Mouse (Mus musculus) cerebellum, adult 2 months (tissue): Measurements from ENCODE around the gene Ryr2. TPM values are rescaled to one million over a fixed set of nuclear protein-coding genes. Genes with fewer than 3 reads are reported as not detected.

Experiments used
- DNase-seq, 2 experiments: peaks; one replicate each; pipeline ENCODE4 v3.0.0; 2021
- H3K27ac ChIP-seq: fragments of 200-500 bp; 2 replicates; pipeline ENCODE4 v1.5.1; 2012; ENCODE audit warnings: low read length, control low read depth, inconsistent platforms; ENCODE audit not compliant: insufficient read depth
- H3K27me3 ChIP-seq: fragments of 200-500 bp; 2 replicates; pipeline ENCODE4 v1.6.1; 2012; ENCODE audit warnings: inconsistent platforms, mild to moderate bottlenecking, low read length, moderate library complexity; ENCODE audit not compliant: control insufficient read depth, insufficient read depth
- H3K4me1 ChIP-seq: fragments of 200-500 bp; 2 replicates; pipeline ENCODE4 v1.6.1; 2011; ENCODE audit warnings: low read length; ENCODE audit not compliant: control insufficient read depth, insufficient read depth
- H3K4me3 ChIP-seq: fragments of 200-500 bp; replicated peaks from 2 replicates; pipeline ENCODE3; 2011; ENCODE audit warnings: mild to moderate bottlenecking, low read depth, low read length, control low read depth; ENCODE audit not compliant: insufficient read depth
- CTCF ChIP-seq: fragments of 200-500 bp; IDR thresholded peaks from 2 replicates; pipeline ENCODE4 v1.5.1; 2011; ENCODE audit warnings: low read depth, mild to moderate bottlenecking, control low read depth, low read length, moderate library complexity, borderline replicate concordance; ENCODE audit not compliant: insufficient read depth
- POLR2A ChIP-seq: fragments of 200-500 bp; IDR thresholded peaks from 2 replicates; pipeline ENCODE4 v1.6.1; 2011; ENCODE audit warnings: low read length, control low read depth, borderline replicate concordance; ENCODE audit not compliant: insufficient read depth
- WGBS: fragments of 180-500 bp; shearing (Covaris S2); methylation state at CpG from one replicate; pipeline ENCODE4 v1.1.7; 2018; 5-methylcytosine and 5-hydroxymethylcytosine counted together
- polyA plus RNA-seq: library from polyadenylated mRNA; depleted of rRNA; stranded (reverse); fragments of >200 nt; gene quantifications from 2 replicates; pipeline ENCODE4 v1.2.3, GENCODE M21; 2012; rRNA removed

Gene Ryr2
- polyA plus RNA-seq, 1 experiment, result 59.8 TPM

DNA sequence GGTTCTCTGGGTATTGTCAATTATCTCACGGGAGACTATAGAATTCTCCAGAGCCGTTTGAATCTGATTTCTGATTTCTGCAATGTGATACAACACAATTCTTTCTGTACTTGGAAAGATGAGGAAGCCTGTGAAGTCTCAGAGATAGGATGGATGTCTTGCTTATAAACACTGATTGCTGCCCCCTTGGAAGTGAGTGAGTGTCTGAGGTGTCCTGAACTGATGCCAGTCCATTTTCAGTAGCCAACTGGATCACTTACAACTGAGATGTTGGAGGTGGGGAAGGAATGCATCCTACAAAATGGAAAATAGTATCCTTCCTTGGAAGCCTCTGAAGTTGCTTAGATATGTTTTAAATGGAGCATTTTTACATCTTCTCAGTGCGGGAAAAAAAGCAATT lies 564.2 kb downstream of the Ryr2 start:
- H3K27me3 ChIP-seq, result no peaks in the 10 kb centered on the region
- no peaks in the 10 kb centered on the region for H3K4me1 ChIP-seq
- no peak for TF ChIP-seq POLR2A
- TF ChIP-seq CTCF, result no peak
- H3K4me3 ChIP-seq, result no peak overlapping the region
- no peak for DNase-seq
- 78% methylated on average over 3 of the region's 3 CpGs for WGBS
- no peak overlapping the region for H3K27ac ChIP-seq

DNA sequence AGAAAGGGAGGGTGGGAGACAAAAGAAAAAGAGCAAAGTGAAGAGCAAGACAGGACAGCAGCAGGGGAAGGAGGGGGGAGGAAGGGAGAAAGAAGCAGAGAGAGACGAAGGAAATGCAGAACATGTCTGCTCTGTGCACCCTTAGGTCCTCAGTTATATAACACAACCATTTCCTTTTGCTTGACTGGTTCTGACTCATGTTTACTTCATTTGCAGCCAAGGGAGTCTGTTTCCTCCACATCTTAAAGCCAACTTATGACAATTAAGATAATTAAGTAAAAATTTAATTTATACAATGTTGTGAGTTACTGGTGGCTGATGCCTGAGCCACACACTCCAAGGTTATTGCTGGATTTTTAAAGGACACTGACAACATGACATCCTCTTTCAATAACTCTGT lies 569.9 kb downstream of the Ryr2 start:
- H3K4me3 ChIP-seq, result no peak overlapping the region
- TF ChIP-seq CTCF (no peak), POLR2A (no peak)
- 5% methylated on average over 1 of the region's 1 CpGs for WGBS
- H3K27me3 ChIP-seq, result no peaks in the 10 kb centered on the region
- H3K4me1 ChIP-seq, result peaks cover 3% of the 10 kb centered on the region; the same call in 1 of the 2 replicates
- DNase-seq, result peak in 1 of 2 experiments; percentile 52
- no peak overlapping the region for H3K27ac ChIP-seq

DNA sequence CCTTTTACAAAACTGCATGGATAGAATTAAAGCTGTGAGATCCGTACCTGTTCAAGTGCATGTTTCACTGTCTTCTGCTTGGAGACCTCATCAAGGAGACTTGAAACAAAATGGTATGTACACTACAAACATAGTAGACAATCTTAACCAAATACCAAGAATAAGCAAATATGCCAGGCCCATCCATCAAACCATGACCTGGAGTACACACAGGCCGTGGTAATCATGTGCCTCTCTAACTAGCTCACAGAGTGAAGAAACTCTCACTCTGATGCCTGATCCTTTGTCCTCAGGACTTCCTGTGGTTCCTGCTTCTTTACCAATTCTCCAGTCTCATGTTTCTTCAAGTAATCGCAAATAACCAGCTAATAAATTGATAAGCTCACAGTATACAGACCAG lies 570.9 kb downstream of the Ryr2 start:
- no peak for DNase-seq
- WGBS, result 97% methylated on average over 3 of the region's 3 CpGs
- no peak overlapping the region for H3K27ac ChIP-seq
- TF ChIP-seq CTCF, result no peak
- no peak for TF ChIP-seq POLR2A
- H3K4me1 ChIP-seq, result peaks cover 3% of the 10 kb centered on the region; the same call in 1 of the 2 replicates
- H3K4me3 ChIP-seq, result no peak overlapping the region
- H3K27me3 ChIP-seq, result no peaks in the 10 kb centered on the region

DNA sequence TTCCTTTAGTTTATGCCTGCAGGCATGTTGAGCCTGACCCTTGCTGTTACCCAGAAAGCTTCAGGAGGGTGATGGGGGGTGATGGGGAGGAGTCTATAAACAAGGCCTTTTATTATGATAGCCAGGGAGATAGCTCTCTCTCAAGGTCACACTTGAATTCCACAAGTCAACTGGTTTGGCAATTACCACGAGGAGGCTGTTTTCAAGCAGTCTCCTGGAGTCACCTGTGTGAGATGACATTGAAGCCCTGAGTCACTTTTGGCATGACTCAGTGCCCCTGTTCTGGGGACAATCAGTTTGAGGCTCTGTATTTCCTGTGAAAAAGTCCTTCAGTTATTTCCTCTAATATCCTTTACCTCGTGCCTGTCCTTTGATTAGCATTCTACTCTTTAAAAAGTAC lies 573.5 kb downstream of the Ryr2 start:
- Histone ChIP-seq H3K4me1 (peaks cover 3% of the 10 kb centered on the region; the same call in 1 of the 2 replicates), H3K27me3 (no peaks in the 10 kb centered on the region), H3K27ac (no peak overlapping the region), H3K4me3 (no peak overlapping the region)
- TF ChIP-seq POLR2A (no peak), CTCF (no peak)
- 43% methylated on average over 2 of the region's 2 CpGs for WGBS
- DNase-seq, result no peak

DNA sequence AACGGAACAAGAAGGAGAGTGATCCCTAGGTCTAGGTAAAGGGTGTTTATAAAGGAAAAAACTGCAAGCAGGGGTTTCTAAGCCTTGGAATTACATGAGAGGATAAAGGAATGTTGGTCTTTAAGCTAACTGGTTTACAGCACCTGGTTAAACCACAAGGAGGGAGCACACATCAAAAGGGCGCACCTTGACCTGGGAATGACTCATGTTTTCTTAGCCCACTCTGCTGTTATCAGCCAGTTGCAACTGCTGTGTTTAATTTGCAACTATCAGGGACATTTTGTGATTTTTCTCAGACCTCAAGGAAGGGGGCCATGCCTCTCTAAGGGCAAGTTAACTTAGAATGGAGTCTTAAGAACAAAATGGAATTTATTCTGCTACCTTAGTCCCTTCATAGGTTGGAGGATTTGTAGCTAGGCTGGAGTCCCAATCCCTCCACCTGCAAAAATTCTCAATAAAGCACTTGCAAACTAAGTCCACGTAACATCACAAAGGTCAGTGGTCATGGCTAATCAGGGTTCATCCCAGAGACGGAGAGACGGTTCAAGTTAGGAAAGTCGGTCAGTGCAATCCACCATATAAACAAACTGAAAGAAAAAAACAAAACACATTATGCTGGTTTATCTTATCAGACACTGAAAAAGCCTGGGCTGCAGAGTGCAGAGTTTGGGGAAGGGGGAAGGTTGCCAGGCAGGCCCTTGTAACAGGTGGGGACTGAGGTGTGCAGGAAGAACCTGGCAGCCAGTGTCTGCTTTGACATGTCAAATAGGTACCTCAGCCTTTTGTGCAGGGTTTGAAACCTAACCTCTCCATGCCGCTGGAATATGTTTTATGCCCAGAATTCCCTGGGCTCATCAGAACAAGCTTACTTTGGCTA lies 574.5 kb downstream of the Ryr2 start:
- Histone ChIP-seq H3K4me3 (no peak overlapping the region), H3K27ac (no peak overlapping the region), H3K27me3 (no peaks in the 10 kb centered on the region), H3K4me1 (peaks cover 3% of the 10 kb centered on the region; the same call in 1 of the 2 replicates)
- DNase-seq, result no peak
- no peak for TF ChIP-seq CTCF
- TF ChIP-seq POLR2A, result no peak
- 96% methylated on average over 7 of the region's 7 CpGs for WGBS

DNA sequence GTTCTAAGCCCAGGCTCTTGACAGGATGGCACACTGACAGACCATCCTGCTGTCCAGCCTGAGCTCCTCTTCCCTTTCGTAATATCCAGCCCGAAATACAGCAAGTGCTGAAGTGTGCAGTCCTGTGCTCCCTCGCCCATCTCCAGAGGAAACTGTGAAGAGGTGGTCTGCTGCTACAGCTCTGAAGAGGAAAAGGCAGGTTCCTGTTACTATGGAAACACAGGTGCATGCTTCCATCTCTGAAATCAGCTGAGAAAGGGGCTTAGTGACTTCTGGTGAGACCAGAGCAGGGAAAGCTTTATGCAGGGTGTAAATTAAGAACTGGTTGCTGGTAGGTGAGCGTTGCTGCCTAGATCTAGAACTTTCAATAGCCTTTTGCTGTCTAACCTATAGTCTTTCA lies 583.1 kb downstream of the Ryr2 start:
- Histone ChIP-seq H3K4me3 (no peak overlapping the region), H3K4me1 (no peaks in the 10 kb centered on the region; the same call in 1 of the 2 replicates), H3K27ac (no peak overlapping the region), H3K27me3 (no peaks in the 10 kb centered on the region)
- WGBS, result 95% methylated on average over 4 of the region's 4 CpGs
- TF ChIP-seq CTCF, result no peak
- TF ChIP-seq POLR2A, result no peak
- DNase-seq, result no peak

DNA sequence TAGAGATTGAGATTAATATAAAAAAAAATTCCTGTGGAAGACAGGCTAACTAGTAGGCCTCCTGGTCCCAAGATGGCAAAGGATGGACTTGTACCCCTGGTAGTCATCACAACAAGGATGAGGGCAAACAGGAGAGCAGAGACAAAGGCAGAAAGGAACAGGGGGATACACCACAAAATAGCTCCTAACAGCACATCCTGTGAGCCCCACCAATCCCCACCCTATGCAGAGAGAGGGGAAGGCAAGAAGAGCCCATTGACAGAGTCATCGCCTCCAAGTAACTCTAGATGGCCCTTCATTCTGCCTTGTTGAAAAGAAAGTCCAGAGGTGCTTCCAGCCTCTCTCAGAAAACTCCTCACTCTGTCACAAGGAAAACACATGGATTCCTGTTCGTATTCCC lies 586.0 kb downstream of the Ryr2 start:
- no peak overlapping the region for H3K4me3 ChIP-seq
- DNase-seq, result no peak
- no peak overlapping the region for H3K27ac ChIP-seq
- TF ChIP-seq POLR2A, result no peak
- no peak for TF ChIP-seq CTCF
- no peaks in the 10 kb centered on the region; the same call in 1 of the 2 replicates for H3K4me1 ChIP-seq
- WGBS, result 89% methylated on average over 2 of the region's 2 CpGs
- no peaks in the 10 kb centered on the region for H3K27me3 ChIP-seq

DNA sequence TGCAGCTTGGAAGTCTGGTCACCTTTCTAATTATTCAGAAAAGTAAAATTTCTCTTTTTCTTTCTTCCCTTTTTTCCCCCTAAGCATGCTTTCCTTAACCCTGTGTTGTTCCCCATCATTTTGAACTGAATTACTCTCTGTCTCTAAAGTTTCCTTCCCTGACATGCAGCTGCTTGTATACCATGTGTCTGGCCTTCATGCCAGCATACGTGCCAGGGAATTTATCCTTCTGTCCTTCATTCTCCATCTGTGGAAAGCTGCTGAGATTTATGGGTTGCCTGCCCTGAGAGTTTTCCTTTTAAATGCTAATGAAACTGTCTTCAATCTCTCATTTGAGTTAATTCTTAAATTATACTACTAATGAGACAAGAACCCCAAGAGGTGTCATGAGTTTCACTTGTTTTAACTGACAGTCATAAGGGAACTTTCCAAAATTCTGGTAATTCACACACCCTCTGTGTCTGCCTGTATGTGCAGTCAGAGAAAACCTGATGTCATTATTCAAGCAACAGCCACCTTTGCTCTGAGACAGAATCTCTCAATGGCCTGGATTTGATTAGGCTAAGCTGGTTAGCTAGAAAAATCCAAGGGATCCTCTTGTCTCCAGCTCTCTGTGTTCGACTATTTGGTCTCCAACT lies 595.1 kb downstream of the Ryr2 start:
- WGBS, result 57% methylated on average over 2 of the region's 2 CpGs
- TF ChIP-seq POLR2A (no peak), CTCF (no peak)

More for the DNA sequence above, 595.1 kb downstream of the Ryr2 start:
- no peaks in the 10 kb centered on the region; the same call in 1 of the 2 replicates for H3K27me3 ChIP-seq
- H3K4me1 ChIP-seq, result no peaks in the 10 kb centered on the region
- no peak overlapping the region for H3K27ac ChIP-seq
- DNase-seq, result no peak
- H3K4me3 ChIP-seq, result no peak overlapping the region

Other genes starting within 250 kb of the Ryr2 start
- 8.4 and 10.0 TPM in 2 replicates for gene Mtr, start 151.2 kb upstream of the Ryr2 start, polyA plus RNA-seq
- gene Actn2, start 233.8 kb upstream of the Ryr2 start, polyA plus RNA-seq, result 1.8 and 3.9 TPM in 2 replicates